Mouse (Mus musculus): Measurements from ENCODE around the gene Ky. TPM values are rescaled to one million over a fixed set of nuclear protein-coding genes. Genes with fewer than 3 reads are reported as not detected.

Gene Ky
- total and polyA plus RNA-seq, 3 experiments: 0.05 TPM; not detected in 2

DNA sequence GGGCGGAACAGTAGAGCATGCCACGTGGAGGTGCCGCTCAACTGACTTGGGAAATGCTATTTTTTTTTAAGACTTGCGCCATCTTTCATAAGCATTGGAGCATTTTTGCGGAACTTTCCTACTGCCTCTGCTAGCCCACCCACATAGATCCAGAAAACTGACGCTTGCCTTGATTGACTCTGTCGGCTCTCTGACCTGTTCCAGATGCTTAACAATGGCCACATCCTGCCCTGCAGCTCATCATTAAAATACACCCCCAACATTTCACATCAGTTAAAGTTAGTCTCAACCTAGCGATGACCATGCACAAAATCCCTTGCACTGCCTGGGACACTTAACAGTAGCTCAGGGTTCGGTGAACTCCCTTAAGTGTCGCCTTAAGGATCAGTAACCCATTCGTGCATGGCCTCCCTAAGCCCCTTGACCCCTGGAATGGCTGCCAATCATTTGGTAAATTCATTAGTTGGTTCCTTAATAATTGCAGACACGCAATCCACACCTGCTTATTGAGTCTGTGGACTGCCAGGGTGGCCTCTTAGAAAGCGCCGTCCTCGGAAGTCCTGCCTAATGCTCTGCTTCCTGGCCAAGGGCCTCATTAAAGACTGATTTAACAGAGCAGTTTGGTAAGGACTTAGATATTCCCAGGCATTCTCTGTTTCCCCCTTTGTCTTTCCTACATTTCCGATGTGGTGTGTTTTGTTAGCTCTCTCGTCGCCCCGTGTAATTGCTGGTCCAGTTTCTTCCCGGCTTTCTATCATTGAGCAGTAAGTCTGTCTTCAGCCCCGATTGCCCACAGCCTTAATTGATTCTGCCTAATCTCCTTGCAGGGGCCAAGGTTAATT is 25.7 kb downstream of the Ky start:
- H3K36me3 ChIP-seq (replicated peaks): no peaks in the 10 kb centered on the region
- DNase-seq (ENCODE audit: low spot score) (no peak), ATAC-seq (ENCODE audit: extremely low read depth, insufficient number of reproducible peaks, low FRiP score, poor library complexity, severe bottlenecking) (no peak)
- no peaks in the 10 kb centered on the region for H3K27me3 ChIP-seq (ENCODE audit: insufficient read depth, low read length)
- no peak overlapping the region for H3K4me3 ChIP-seq (ENCODE audit: low read depth, low read length)
- no peak for TF ChIP-seq POLR2AphosphoS5 (IDR thresholded peaks at IDR 0.05; ENCODE audit: insufficient replicate concordance, low read depth, low read length)
- TF ChIP-seq GATA1 (IDR thresholded peaks at IDR 0.05; ENCODE audit: borderline replicate concordance, low read length): no peak
- no peak for TF ChIP-seq CTCF (IDR thresholded peaks at IDR 0.05; ENCODE audit: low read depth, low read length)
- no peak for TF ChIP-seq TAL1 (conservative IDR thresholded peaks at IDR 0.05; ENCODE audit: low read depth, low read length)
- no peak for TF ChIP-seq GATA2 (IDR thresholded peaks at IDR 0.05; ENCODE audit: borderline replicate concordance, low read depth, low read length)
- H3K9me3 ChIP-seq (replicated peaks): peaks cover 67% of the 10 kb centered on the region
- H3K4me1 ChIP-seq (ENCODE audit: insufficient read depth, low read depth, low read length): no peaks in the 10 kb centered on the region

DNA sequence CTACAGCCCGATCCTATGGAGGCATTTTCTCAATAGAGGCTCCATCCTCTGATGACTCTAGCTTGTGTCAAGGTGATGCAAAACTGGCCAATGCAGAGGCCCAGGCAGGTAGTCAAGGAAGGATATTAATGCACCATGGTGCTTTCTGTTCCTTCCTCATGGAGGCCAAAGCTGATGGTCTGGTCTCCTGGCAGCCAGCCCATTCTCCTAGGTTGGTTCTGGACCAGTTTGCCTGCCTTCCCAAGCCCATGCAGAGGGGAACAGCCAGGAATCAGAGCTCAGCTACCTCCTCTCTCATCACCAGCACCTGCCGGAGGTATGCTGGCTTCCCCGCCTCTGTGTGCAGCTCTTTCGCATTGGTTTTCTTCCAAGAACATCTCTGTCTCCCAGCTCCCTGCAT is 31.4 kb downstream of the Ky start:
- Histone ChIP-seq H3K27me3 (ENCODE audit: insufficient read depth, low read length) (no peaks in the 10 kb centered on the region), H3K4me1 (ENCODE audit: insufficient read depth, low read depth, low read length) (no peaks in the 10 kb centered on the region), H3K9me3 (replicated peaks) (peaks cover 77% of the 10 kb centered on the region), H3K36me3 (replicated peaks) (no peaks in the 10 kb centered on the region), H3K4me3 (ENCODE audit: low read depth, low read length) (no peak overlapping the region)
- ATAC-seq (ENCODE audit: extremely low read depth, insufficient number of reproducible peaks, low FRiP score, poor library complexity, severe bottlenecking) (no peak), DNase-seq (ENCODE audit: low spot score) (no peak)
- no peak for TF ChIP-seq TAL1 (conservative IDR thresholded peaks at IDR 0.05; ENCODE audit: low read depth, low read length)
- no peak for TF ChIP-seq POLR2AphosphoS5 (IDR thresholded peaks at IDR 0.05; ENCODE audit: insufficient replicate concordance, low read depth, low read length)
- TF ChIP-seq CTCF (IDR thresholded peaks at IDR 0.05; ENCODE audit: low read depth, low read length): no peak
- TF ChIP-seq GATA1 (IDR thresholded peaks at IDR 0.05; ENCODE audit: borderline replicate concordance, low read length): no peak
- TF ChIP-seq GATA2 (IDR thresholded peaks at IDR 0.05; ENCODE audit: borderline replicate concordance, low read depth, low read length): no peak

DNA sequence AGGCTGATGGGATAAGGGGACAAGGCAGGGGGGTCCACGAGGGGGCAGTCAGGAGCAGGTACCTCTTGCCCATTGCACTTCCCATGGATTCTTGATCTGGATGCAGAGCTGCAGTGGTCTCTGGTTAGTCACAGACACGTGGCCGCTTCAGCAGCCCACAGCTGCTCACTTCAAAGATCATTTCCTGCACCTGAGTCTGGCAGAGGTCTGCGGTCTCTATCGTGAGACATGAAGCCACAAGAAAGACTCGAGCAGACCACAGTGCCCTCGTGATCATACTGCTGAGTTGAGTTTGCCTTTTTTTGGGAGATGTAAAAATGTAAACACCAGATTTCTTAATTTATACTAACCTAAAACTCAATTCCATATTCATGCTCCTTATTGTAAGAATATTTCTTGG is 34.1 kb downstream of the Ky start:
- Histone ChIP-seq H3K4me1 (ENCODE audit: insufficient read depth, low read depth, low read length) (no peaks in the 10 kb centered on the region), H3K27me3 (ENCODE audit: insufficient read depth, low read length) (no peaks in the 10 kb centered on the region), H3K9me3 (replicated peaks) (peaks cover 88% of the 10 kb centered on the region), H3K4me3 (ENCODE audit: low read depth, low read length) (no peak overlapping the region), H3K36me3 (replicated peaks) (no peaks in the 10 kb centered on the region)
- DNase-seq (ENCODE audit: low spot score): no peak
- ATAC-seq (ENCODE audit: extremely low read depth, insufficient number of reproducible peaks, low FRiP score, poor library complexity, severe bottlenecking): no peak
- TF ChIP-seq GATA1 (IDR thresholded peaks at IDR 0.05; ENCODE audit: borderline replicate concordance, low read length): no peak

- ATAC-seq (ENCODE audit: extremely low read depth, insufficient number of reproducible peaks, low FRiP score, poor library complexity, severe bottlenecking) (no peak), DNase-seq (ENCODE audit: low spot score) (no peak)
- Histone ChIP-seq H3K27me3 (ENCODE audit: insufficient read depth, low read length) (no peaks in the 10 kb centered on the region), H3K4me1 (ENCODE audit: insufficient read depth, low read depth, low read length) (no peaks in the 10 kb centered on the region), H3K4me3 (ENCODE audit: low read depth, low read length) (no peak overlapping the region), H3K9me3 (replicated peaks) (peaks cover 85% of the 10 kb centered on the region), H3K36me3 (replicated peaks) (no peaks in the 10 kb centered on the region)
- TF ChIP-seq POLR2AphosphoS5 (IDR thresholded peaks at IDR 0.05; ENCODE audit: insufficient replicate concordance, low read depth, low read length): no peak
- no peak for TF ChIP-seq CTCF (IDR thresholded peaks at IDR 0.05; ENCODE audit: low read depth, low read length)
- no peak for TF ChIP-seq GATA2 (IDR thresholded peaks at IDR 0.05; ENCODE audit: borderline replicate concordance, low read depth, low read length)
- no peak for TF ChIP-seq GATA1 (IDR thresholded peaks at IDR 0.05; ENCODE audit: borderline replicate concordance, low read length)
- no peak for TF ChIP-seq TAL1 (conservative IDR thresholded peaks at IDR 0.05; ENCODE audit: low read depth, low read length)
These were observed 36.1 kb downstream of the Ky start for GRCm38 (mm10) chr9:102541666-102542065.

- Histone ChIP-seq H3K27me3 (ENCODE audit: insufficient read depth, low read length) (no peaks in the 10 kb centered on the region), H3K9me3 (replicated peaks) (peaks cover 84% of the 10 kb centered on the region), H3K36me3 (replicated peaks) (no peaks in the 10 kb centered on the region), H3K4me3 (ENCODE audit: low read depth, low read length) (no peak overlapping the region), H3K4me1 (ENCODE audit: insufficient read depth, low read depth, low read length) (no peaks in the 10 kb centered on the region)
- no peak for TF ChIP-seq GATA2 (IDR thresholded peaks at IDR 0.05; ENCODE audit: borderline replicate concordance, low read depth, low read length)
- TF ChIP-seq POLR2AphosphoS5 (IDR thresholded peaks at IDR 0.05; ENCODE audit: insufficient replicate concordance, low read depth, low read length): no peak
- TF ChIP-seq CTCF (IDR thresholded peaks at IDR 0.05; ENCODE audit: low read depth, low read length): no peak
- no peak for TF ChIP-seq TAL1 (conservative IDR thresholded peaks at IDR 0.05; ENCODE audit: low read depth, low read length)
- TF ChIP-seq GATA1 (IDR thresholded peaks at IDR 0.05; ENCODE audit: borderline replicate concordance, low read length): no peak
- DNase-seq (ENCODE audit: low spot score) (no peak), ATAC-seq (ENCODE audit: extremely low read depth, insufficient number of reproducible peaks, low FRiP score, poor library complexity, severe bottlenecking) (no peak)
These were observed 37.0 kb downstream of the Ky start for GRCm38 (mm10) chr9:102542540-102542939.

GRCm38 (mm10) chr9:102543761-102544115 is 38.2 kb downstream of the Ky start:
- no peak for ATAC-seq (ENCODE audit: extremely low read depth, insufficient number of reproducible peaks, low FRiP score, poor library complexity, severe bottlenecking)

More at GRCm38 (mm10) chr9:102543761-102544115, 38.2 kb downstream of the Ky start:
- DNase-seq (ENCODE audit: low spot score): no peak
- H3K9me3 ChIP-seq (replicated peaks): peaks cover 77% of the 10 kb centered on the region
- H3K27me3 ChIP-seq (ENCODE audit: insufficient read depth, low read length): no peaks in the 10 kb centered on the region
- H3K36me3 ChIP-seq (replicated peaks): no peaks in the 10 kb centered on the region
- TF ChIP-seq GATA1 (IDR thresholded peaks at IDR 0.05; ENCODE audit: borderline replicate concordance, low read length): no peak
- no peak for TF ChIP-seq CTCF (IDR thresholded peaks at IDR 0.05; ENCODE audit: low read depth, low read length)
- no peak for TF ChIP-seq TAL1 (conservative IDR thresholded peaks at IDR 0.05; ENCODE audit: low read depth, low read length)
- TF ChIP-seq GATA2 (IDR thresholded peaks at IDR 0.05; ENCODE audit: borderline replicate concordance, low read depth, low read length): no peak
- no peak for TF ChIP-seq POLR2AphosphoS5 (IDR thresholded peaks at IDR 0.05; ENCODE audit: insufficient replicate concordance, low read depth, low read length)
- no peaks in the 10 kb centered on the region for H3K4me1 ChIP-seq (ENCODE audit: insufficient read depth, low read depth, low read length)
- no peak overlapping the region for H3K4me3 ChIP-seq (ENCODE audit: low read depth, low read length)

Data from G1E (cell line).